Mouse (Mus musculus) E14TG2a.4 (cell line): ENCODE measurements around the gene Slc51b.

ENCODE experiments used
- CTCF ChIP-seq: conservative IDR thresholded peaks from 2 replicates; pipeline ENCODE4 v1.5.1; 2014; ENCODE audit warnings: low read length
- POU5F1 ChIP-seq: IDR thresholded peaks from 2 replicates; pipeline ENCODE4 v1.6.1; 2014; ENCODE audit warnings: low read length, borderline replicate concordance

- no peak for TF ChIP-seq CTCF
- no peak for TF ChIP-seq POU5F1
Measured at GRCm38 (mm10) chr9:65382031-65382750, 40.6 kb downstream of the Slc51b start.
